Mouse (Mus musculus): ENCODE measurements at regions not wholly inside any gene's neighbourhood (a gene's known extent, or its start where the extent isn't known, plus 50 kb on each side); places are given as distances from the start of the nearest gene placed in this dataset.
"Not testable (repeated sequence)": the region's sequence is repeated elsewhere in the genome, so short reads cannot be mapped to it uniquely, and the experiment has no call there.

DNA sequence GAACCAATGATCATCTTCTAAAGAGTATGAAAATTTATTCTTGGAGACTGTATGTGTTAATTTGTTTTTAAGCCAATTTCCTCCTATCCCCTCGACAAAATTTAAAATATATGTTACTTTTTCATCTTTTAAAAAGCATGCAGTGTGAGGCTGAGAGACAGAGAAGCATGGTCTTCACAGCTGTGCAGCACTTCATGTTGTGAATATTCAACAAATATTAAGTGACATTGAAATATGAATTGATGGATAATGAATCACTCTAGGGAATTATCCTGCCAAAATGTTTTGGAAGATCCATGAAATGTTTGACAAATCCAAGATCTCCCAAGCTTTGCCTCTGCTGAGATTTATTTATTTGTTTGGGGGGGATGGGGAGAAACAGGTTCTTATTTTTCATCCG is 233.9 kb upstream of the Gm11146 start:
- DNase-seq (ENCODE audit: low read depth): no peak

GRCm38 (mm10) chr16:77827322-77828117 is 225.6 kb upstream of the Gm11146 start:
- DNase-seq (ENCODE audit: low read depth): no peak

- DNase-seq (ENCODE audit: low read depth): no peak
Observed at GRCm38 (mm10) chr16:77799709-77800108, 197.8 kb upstream of the Gm11146 start.

DNA sequence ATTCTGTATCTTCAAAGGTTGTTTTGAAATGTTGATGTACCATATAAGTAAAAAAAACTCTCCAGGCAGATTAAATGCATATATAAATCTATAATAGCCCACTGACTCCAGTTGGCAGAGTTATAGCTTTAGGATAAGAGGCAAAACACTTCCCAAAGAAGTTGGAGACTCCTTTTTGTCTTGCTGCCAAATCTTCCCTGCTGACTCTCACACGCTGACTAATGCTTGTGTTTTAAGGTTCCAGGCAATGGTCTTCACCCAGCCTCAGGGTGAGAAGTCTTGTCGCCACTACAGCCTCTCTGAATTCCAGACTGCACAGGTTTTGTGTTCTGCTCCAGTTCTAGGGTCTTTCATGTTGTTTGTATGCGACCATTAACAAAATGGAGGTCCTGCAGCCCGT is 195.0 kb upstream of the Gm11146 start:
- no peak for DNase-seq (ENCODE audit: low read depth)

GRCm38 (mm10) chr16:77789652-77790051 is 187.8 kb upstream of the Gm11146 start:
- no peak for DNase-seq (ENCODE audit: low read depth)

DNA sequence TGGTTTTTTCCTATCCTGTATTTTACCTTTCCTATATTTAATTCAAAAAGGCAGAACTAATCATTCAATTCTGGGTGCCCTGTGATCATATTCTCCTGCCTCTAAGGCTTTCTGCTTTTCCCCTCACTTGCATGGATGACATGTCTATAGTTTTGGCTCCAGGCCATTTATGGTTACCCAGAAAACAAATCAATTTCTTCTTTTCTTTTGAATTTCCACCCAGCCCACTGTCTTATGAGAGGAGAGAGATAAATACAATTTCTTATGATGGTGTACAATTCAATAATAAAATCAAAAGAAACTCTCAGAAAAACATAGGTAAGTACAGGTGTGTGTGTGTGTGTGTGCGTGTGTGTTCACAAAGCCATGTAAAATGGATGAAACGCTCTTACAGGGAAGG is 187.3 kb upstream of the Gm11146 start:
- no peak for DNase-seq (ENCODE audit: low read depth)

- DNase-seq (ENCODE audit: low read depth): no peak
Observed at GRCm38 (mm10) chr16:77788781-77789150, 186.9 kb upstream of the Gm11146 start.

- no peak for DNase-seq (ENCODE audit: low read depth)
Observed at GRCm38 (mm10) chr16:77788041-77788780, 186.3 kb upstream of the Gm11146 start.

GRCm38 (mm10) chr16:77787025-77787424 is 185.1 kb upstream of the Gm11146 start:
- no peak for DNase-seq (ENCODE audit: low read depth)

- DNase-seq (ENCODE audit: low read depth): no peak
Observed at GRCm38 (mm10) chr16:77779019-77779418, 177.1 kb upstream of the Gm11146 start.

GRCm38 (mm10) chr16:77772075-77772474 is 170.2 kb upstream of the Gm11146 start:
- no peak for DNase-seq (ENCODE audit: low read depth)

- no peak for DNase-seq (ENCODE audit: low read depth)
Observed at GRCm38 (mm10) chr16:77760926-77761347, 159.0 kb upstream of the Gm11146 start.

DNA sequence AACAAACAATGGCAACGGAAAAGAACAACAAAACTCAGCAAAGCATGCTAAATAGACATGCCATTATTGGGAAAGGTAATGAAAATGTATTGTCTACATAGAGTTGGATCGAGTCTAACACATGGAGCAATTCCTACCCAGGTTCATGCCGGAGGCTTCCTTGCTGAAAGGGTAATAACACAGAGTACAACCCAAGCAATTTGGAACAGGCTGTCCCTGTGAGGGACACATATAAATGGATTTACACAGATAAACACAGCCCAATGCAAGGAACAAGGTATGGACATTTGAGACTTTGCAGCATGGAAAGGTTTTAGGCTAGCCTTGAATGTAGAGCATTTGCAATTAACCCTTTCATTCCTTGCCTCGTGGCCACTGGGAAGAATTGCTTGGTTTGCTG is 158.6 kb upstream of the Gm11146 start:
- no peak for DNase-seq (ENCODE audit: low read depth)

DNA sequence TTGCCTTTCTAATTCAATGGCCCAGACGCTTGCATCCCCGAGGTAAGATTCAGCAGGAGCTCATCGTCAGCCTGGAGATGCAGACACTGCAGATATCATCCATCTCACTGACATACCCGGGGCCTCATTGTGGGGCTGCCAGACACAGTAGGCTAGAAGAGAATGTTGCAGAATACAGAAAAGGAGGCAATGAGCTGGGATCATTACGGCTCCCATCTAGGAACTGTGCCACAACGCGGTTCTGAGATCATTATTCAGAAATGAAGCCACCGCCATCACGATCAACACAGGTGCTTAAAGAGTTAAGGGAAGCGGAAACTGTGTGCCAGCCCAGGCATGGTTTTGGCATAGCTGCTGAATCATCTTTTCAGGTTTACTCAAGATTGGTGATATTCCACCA is 158.1 kb upstream of the Gm11146 start:
- no peak for DNase-seq (ENCODE audit: low read depth)

GRCm38 (mm10) chr16:77754882-77755281 is 153.0 kb upstream of the Gm11146 start:
- DNase-seq (ENCODE audit: low read depth): no peak

DNA sequence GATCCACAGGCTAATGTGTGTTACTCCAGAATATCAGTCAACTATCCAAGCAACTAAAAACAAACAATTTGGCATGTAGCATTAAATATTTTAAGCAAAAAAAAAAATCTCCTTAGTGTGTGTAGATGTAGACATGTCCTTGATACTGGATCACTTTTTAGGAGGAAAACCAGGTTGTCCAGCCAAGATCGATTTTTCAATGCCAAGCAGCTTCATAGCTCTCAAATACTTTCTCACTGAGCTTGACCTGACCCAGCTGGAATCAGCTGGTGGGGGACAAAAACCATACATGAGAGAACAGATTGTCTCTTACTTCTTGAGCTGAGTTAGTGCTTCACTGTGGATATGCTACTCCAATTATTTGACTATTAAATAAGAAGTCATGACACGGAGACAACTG is 147.6 kb upstream of the Gm11146 start:
- DNase-seq (ENCODE audit: low read depth): no peak

GRCm38 (mm10) chr16:77743838-77744237 is 141.9 kb upstream of the Gm11146 start:
- DNase-seq (ENCODE audit: low read depth): no peak

DNA sequence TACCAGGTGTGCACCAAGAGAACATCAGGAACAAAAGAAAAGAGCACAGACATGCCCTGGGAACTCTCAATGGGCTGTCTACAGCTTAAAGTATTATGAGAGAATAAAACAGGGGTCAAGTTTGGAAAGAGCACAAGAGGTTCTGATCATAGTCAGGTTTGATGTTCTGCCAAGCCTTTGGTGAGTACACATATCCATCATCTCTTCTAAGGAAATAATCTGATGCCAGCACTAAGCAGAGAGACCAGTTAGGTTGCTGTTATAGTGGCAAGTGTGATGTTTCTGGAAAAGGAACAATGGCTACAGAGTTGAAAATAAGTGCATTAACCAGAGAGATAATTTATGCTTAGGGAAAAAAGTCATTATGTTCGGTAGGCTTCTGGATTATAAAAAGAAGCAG is 136.9 kb upstream of the Gm11146 start:
- no peak for DNase-seq (ENCODE audit: low read depth)

DNA sequence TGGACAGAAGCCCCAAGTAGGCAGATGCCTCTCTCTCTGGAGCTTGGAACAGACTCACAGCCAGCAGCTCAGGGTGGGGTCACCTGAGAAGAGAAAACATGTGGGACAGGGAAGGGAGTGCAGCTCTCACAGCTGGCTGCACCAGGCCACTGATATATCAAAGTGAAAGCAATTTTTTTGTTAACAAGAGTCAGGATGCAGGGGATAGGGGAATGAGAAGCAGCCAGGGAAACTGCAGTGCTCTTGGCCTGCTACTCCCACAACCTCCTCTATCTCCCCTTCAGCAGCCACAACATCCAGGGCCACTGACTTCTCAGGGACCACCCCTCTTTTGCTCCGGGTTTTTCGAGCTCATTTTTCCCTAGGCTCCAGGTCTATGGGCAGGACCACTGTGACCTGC is 117.5 kb upstream of the Gm11146 start:
- no peak for DNase-seq (ENCODE audit: low read depth)

DNA sequence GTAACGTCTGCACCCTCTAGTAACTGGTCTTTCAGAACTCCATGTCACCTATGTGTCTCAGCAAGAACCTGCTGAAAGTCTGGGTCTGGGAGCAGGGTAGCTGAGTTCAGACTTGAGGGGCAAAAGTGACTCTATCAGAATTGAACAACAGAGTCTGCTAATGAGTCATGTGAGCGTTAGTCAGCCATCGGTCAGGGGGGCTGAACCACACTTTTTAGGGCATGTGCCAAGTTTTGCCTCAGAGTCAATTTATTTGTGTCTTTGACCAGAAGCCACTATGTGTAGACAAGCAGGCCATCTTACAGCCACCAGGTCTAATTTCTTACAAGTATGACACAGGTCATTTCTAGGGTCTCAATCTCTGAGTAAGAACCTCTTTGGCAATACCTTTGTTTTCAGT is 115.9 kb upstream of the Gm11146 start:
- not testable (repeated sequence) for DNase-seq (ENCODE audit: low read depth)

- no peak for DNase-seq (ENCODE audit: low read depth)
Observed at GRCm38 (mm10) chr16:77704726-77705125, 102.8 kb upstream of the Gm11146 start.

GRCm38 (mm10) chr16:77695443-77695842 is 93.5 kb upstream of the Gm11146 start:
- no peak for DNase-seq (ENCODE audit: low read depth)

DNA sequence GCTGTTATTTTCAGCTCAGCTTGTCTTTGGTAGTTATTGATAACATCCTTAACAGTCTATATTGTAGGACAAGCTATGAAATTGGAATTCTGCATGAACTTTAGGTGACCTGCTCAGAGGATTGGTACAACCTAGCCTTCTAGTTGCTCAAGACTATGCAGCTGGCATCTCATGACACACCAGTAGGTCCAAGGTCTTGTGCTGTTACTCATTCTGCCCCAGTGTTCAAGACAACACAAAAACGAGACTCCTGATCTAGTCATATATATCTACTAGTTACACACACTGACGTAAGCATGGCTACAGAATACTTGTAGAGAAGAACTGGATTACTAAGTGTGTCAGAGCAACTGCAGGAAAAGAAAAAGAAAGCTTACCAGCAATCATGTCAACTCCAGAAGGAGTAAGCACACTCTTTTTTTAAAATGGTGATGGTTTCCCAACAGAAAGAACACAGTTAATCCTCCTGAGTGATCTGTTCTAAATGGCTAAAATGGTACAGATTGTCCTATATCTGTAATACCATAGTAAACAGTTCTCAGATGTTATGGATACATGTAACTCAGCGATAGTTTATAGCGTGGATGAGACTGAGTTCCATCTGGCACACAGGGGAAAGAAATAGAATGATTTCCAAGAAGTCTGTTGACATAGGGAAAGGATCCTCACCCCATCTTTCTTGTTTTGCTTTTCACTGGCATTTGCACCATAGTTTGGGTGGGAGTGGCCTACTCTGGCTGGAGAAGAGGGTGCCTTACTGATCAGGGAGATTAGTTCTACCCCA is 85.4 kb upstream of the Gm11146 start:
- no peak for DNase-seq (ENCODE audit: low read depth)

Data from 416B (cell line).